Mouse (Mus musculus) ES-Bruce4 (cell line): ENCODE results near the gene Zmym6.

Experiments
- CTCF ChIP-seq: IDR thresholded peaks from one replicate; pipeline ENCODE4 v1.8.1; 2011; ENCODE audit warnings: low read depth, low read length
- POLR2A ChIP-seq: IDR thresholded peaks from one replicate; pipeline ENCODE4 v1.8.1; 2011; ENCODE audit warnings: low read length; ENCODE audit not compliant: insufficient read depth

DNA sequence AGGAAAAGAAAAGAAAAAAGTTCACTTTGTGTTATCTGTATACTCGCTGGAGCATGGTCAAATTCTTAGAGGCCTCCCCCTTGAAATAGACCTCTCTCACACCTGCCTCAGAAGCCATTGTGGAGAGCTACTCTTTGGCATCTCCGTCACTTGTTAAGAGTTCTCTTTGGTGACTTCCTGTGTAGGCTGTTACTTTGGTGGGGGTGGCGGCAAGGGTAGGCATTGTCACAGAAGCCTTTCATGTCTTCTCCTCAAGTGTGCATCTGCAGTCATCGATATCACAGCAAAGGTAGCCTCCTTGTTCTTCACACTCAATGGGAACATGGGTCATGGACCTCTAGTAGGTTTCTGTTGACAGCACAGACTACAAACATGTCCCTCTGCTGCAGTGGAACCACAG, 17.9 kb downstream of the Zmym6 start:
- no peak for TF ChIP-seq CTCF
- TF ChIP-seq POLR2A: no peak
